Comparison of ENCODE assay signal across 8 mouse cellular contexts in the genomic region with DNA sequence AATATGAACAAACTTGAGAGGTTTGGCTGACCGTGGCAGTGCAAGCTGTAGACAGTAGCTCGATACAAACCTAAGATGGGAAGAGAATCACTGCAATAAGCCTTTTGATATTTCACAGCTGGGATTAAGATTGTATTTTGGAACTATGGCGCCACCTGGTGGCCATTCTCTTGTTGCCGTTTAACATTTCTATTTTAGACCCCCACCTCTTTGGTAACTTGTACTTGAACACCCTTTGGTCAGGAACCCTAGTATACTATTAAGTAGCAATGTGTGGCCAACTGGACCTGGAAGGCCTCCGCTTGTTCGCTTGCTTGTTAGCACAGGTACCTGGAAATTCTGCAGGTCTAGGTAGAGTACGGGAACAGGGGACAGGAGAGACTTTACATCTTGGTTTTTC. TPM values are rescaled to one million over a fixed set of nuclear protein-coding genes. Genes with fewer than 3 reads are reported as not detected.
A peak's percentile ranks its signal among the peaks of the same experiment; 100 is the strongest.
DNase-seq lines count a peak whose midpoint lies in the region; ATAC-seq and TF ChIP-seq lines count a peak whose summit lies in the region.

No protein-coding gene starts in this region.

- peak; percentile 85 for ATAC-seq in CD4-positive, CD25-positive, alpha-beta regulatory T cell, adult 4 months
- ATAC-seq in activated CD4-positive, CD25-positive, alpha-beta regulatory T cell, adult 4 months: peak; percentile 68

- no peak overlapping the region for H3K4me3 ChIP-seq in layer of hippocampus, adult 2 months

- intact Hi-C loops in gastrocnemius, postnatal 36 days (cut with DNase I): loop anchor here (5.0 kb wide), 1 partner anchor 216 kb away; a partner anchor contains a TSS

- H3K27ac ChIP-seq in layer of hippocampus, adult 2 months: no peak overlapping the region

- DNase-seq in cerebellum, postnatal 4 days (ENCODE audit: low spot score in 2 of 2): peak; percentile 62 to 68
- peak; percentile 53 to 62 for DNase-seq in gastrocnemius, postnatal 36 days
- peak; percentile 36 to 78 for DNase-seq in layer of hippocampus, adult 2 months (ENCODE audit: low spot score in 2 of 2)
- DNase-seq in lung, postnatal 36 days: peak; percentile 90
- peak; percentile 84 for DNase-seq in retina, postnatal 1 day
- DNase-seq in urinary bladder, postnatal 10 days (ENCODE audit: low spot score): peak; percentile 22

- TF ChIP-seq CTCF in layer of hippocampus, adult 2 months (conservative IDR thresholded peaks at IDR 0.05): peak; percentile 85

RNA-seq across cellular contexts. Expression of a gene that starts 33.2 kb away (rescaled TPM):
- under 1 TPM; 0.46 to 0.96 TPM for polyA plus RNA-seq in CD4-positive, CD25-positive, alpha-beta regulatory T cell, adult 4 months (2017; shearing (Covaris generic))
- polyA plus RNA-seq in activated CD4-positive, CD25-positive, alpha-beta regulatory T cell, adult 4 months (2017; shearing (Covaris generic)): under 1 TPM; 0.46 to 0.68 TPM
- total RNA-seq in gastrocnemius, postnatal 36 days (2021): 1 to 10 TPM; 1.1 TPM
- total RNA-seq in layer of hippocampus, adult 2 months (2021): 1 to 10 TPM; 4.7 to 7.2 TPM

Comparison
In these comparisons a context has a peak if more than half of its experiments do, and no peak if none do; other contexts are left out.
1. DNase-seq: peak in every context shown above with its lines; median percentile 90 in lung, postnatal 36 days; 84 in retina, postnatal 1 day; 65 in cerebellum, postnatal 4 days; 58 in gastrocnemius, postnatal 36 days; 57 in layer of hippocampus, adult 2 months; 22 in urinary bladder, postnatal 10 days.